Mouse (Mus musculus) G1E (cell line): ENCODE results near the gene Gm5767.

Experiments used
- CTCF ChIP-seq: IDR thresholded peaks from 2 replicates; pipeline ENCODE4 v1.5.1; 2012; ENCODE audit warnings: low read depth, low read length, inconsistent platforms, mixed read lengths
- GATA1 ChIP-seq: IDR thresholded peaks from 2 replicates; pipeline ENCODE4 v1.6.1; 2012; ENCODE audit warnings: borderline replicate concordance, low read length, inconsistent platforms, mixed read lengths
- TAL1 ChIP-seq: conservative IDR thresholded peaks from 2 replicates; pipeline ENCODE4 v1.6.1; 2012; ENCODE audit warnings: low read depth, low read length, inconsistent platforms, mixed read lengths

DNA sequence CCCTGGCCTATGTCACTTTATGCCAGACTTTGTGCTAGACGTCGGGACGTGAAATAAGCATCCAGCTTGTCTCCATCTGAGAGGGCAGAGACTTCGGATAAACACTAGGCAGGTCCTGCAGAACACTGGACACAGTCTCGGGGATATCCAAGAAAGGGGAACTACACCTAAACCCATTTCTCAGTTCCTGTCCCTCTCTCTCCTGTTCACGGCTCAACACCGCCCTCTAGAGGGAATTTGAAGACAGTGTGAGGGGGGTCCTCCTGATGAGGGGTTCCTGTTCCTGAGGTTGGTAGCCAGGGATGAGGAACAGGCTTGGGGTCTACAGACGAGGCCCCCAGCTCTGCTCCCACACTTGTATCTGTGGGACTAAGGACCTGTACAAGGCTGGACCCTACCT lies 6.4 kb upstream of the Gm5767 start:
- peak; percentile 56; the same call in 1 of the 2 replicates for TF ChIP-seq CTCF
- no peak for TF ChIP-seq GATA1
- TF ChIP-seq TAL1, result no peak
